Mouse (Mus musculus): ENCODE measurements around the gene 4930452B06Rik.

4930452B06Rik gene

GRCm38 (mm10) chr14:8449299-8449698 is 216.7 kb downstream of the 4930452B06Rik start:
- DNase-seq = no peak

- no peak for DNase-seq
Observed at GRCm38 (mm10) chr14:8447352-8447751, 218.7 kb downstream of the 4930452B06Rik start.

GRCm38 (mm10) chr14:8444363-8444762 is 221.7 kb downstream of the 4930452B06Rik start:
- DNase-seq = no peak

GRCm38 (mm10) chr14:8442691-8443090 is 223.3 kb downstream of the 4930452B06Rik start:
- no peak for DNase-seq

- no peak for DNase-seq
Observed at GRCm38 (mm10) chr14:8441623-8442022, 224.4 kb downstream of the 4930452B06Rik start.

- no peak for DNase-seq
Observed at GRCm38 (mm10) chr14:8430611-8431230, 235.3 kb downstream of the 4930452B06Rik start.

GRCm38 (mm10) chr14:8429767-8430166 is 236.3 kb downstream of the 4930452B06Rik start:
- DNase-seq = no peak

- DNase-seq = no peak
Observed at GRCm38 (mm10) chr14:8422833-8423232, 243.2 kb downstream of the 4930452B06Rik start.

GRCm38 (mm10) chr14:8421199-8421787 is 244.7 kb downstream of the 4930452B06Rik start:
- no peak for DNase-seq

- no peak for DNase-seq
Observed at GRCm38 (mm10) chr14:8418610-8419009, 247.4 kb downstream of the 4930452B06Rik start.

GRCm38 (mm10) chr14:8405946-8406345 is 260.1 kb downstream of the 4930452B06Rik start:
- DNase-seq = no peak

GRCm38 (mm10) chr14:8403310-8403709 is 262.7 kb downstream of the 4930452B06Rik start:
- no peak for DNase-seq

GRCm38 (mm10) chr14:8398507-8398906 is 267.5 kb downstream of the 4930452B06Rik start:
- DNase-seq = no peak

GRCm38 (mm10) chr14:8395690-8396287 is 270.3 kb downstream of the 4930452B06Rik start:
- DNase-seq = no peak

GRCm38 (mm10) chr14:8392181-8392825 is 273.7 kb downstream of the 4930452B06Rik start:
- no peak for DNase-seq
